Mouse (Mus musculus): ENCODE results near the gene Ppp1r12a.

Gene Ppp1r12a

DNA sequence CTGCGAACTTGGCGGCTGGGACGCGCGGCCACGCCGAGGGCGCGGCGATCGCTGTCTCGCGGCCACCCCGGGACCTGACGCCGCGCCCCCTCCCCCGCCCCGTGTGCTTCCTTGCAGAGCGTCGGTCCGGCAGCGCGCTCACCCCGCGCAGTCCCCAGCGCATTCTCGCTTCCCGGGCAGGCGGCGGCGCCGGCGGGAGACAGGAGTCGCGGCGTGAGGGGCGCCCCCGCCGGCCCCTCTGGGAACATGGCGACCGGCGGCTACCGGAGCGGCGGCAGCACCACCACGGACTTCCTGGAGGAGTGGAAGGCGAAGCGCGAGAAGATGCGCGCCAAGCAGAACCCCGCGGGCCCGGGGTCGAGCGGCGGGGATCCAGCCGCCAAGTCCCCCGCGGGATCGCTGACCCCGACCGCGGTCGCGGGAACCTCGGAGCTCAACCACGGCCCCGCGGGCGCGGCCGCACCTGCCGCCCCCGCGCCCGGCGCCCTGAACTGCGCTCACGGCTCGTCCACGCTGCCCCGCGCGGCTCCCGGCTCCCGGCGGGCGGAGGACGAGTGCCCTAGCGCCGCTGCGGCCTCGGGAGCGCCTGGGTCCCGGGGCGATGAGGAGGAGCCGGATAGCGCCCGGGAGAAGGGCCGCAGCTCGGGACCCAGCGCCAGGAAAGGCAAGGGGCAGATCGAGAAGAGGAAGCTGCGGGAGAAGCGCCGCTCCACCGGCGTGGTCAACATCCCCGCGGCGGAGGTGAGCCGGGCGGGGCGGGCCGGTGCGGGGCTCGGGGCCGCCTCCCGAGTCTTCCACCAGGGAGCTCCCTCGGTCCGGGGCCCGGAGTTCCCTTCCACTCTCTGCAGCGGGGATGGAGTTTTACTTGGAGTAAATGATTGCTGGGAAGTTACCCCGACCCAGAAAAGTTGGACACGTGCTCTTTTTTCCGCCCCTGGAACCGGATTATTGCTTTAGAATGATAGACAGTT, 170.9 kb downstream of the Ppp1r12a start:
- peak; percentile 17 to 19 for DNase-seq (ENCODE audit: low spot score in 2 of 2)

DNA sequence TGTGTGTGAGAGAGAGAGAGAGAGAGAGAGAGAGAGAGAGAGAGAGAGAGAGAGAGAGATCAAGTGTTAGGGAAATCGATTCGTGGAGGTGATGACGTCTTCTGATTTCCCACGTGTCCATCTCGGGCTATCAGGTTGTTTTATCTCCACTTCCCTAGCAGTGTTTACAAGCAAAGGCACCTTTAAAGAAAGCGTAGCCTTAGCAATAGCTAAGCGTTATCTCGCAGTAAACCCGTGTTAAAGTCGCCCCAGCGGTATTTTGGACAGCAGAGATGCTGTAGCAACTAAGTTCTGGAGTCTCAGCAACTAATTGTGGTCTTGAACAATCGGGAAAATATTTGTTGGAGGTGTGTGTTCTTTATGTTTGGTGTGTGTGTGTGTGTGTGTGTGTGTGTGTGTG, 171.6 kb downstream of the Ppp1r12a start:
- no peak for DNase-seq (ENCODE audit: low spot score in 2 of 2)
